Mouse (Mus musculus): ENCODE measurements around the gene Cnbd2.
A peak's percentile ranks its signal among the peaks of the same experiment; 100 is the strongest.

- peak; percentile 53 for TF ChIP-seq CTCF (conservative IDR thresholded peaks at IDR 0.05; ENCODE audit: low read length)
- no peak for TF ChIP-seq NANOG (IDR thresholded peaks at IDR 0.05; ENCODE audit: borderline replicate concordance, low read length)
Observed at GRCm38 (mm10) chr2:156278226-156279017, 33.7 kb upstream of the Cnbd2 start.
